Mouse (Mus musculus): Measurements from ENCODE around the gene Map3k5. TPM values are rescaled to one million over a fixed set of nuclear protein-coding genes. Genes with fewer than 3 reads are reported as not detected.

Gene Map3k5
- polyA plus RNA-seq, 1 experiment, result 11.3 TPM

DNA sequence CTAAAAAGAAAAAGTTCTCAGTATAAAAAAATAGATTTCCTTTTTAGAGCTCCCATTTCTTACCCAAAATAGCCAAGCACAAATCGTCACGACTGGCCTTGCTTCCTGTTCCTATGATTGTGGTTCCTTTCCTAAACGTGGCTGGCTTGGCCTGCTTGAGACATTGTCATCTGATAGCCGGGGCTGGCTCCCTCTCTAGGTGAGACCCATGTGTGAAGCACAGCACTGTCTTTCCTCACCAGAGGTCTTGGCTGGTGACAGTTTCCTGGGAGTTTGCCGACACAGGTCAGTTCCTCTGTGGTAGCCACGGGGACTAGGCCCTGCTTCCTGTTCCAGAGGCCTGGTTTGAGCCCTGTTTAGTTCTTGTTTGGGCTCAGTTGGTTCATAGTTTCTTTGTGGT, 6.8 kb downstream of the Map3k5 start:
- Histone ChIP-seq H3K27me3 (replicated peaks; ENCODE audit: control insufficient read depth, insufficient read depth, low read length) (no peaks in the 10 kb centered on the region), H3K27ac (ENCODE audit: insufficient read depth, low read depth, low read length) (peak overlapping the region; percentile 76), H3K4me3 (ENCODE audit: insufficient read depth, low read depth, low read length) (no peak overlapping the region), H3K4me1 (ENCODE audit: control insufficient read depth, insufficient read depth, low read length) (peaks cover 52% of the 10 kb centered on the region), H3K36me3 (ENCODE audit: control insufficient read depth, insufficient read depth, low read length) (no peaks in the 10 kb centered on the region)
- DNase-seq, result peak; percentile 75
- WGBS, result 13% methylated on average over 6 of the region's 6 CpGs
- TF ChIP-seq POLR2A (IDR thresholded peaks at IDR 0.05; ENCODE audit: low read depth, low read length) (no peak), CTCF (conservative IDR thresholded peaks at IDR 0.05; ENCODE audit: insufficient read depth, insufficient read length, low read depth, low read length) (no peak)

DNA sequence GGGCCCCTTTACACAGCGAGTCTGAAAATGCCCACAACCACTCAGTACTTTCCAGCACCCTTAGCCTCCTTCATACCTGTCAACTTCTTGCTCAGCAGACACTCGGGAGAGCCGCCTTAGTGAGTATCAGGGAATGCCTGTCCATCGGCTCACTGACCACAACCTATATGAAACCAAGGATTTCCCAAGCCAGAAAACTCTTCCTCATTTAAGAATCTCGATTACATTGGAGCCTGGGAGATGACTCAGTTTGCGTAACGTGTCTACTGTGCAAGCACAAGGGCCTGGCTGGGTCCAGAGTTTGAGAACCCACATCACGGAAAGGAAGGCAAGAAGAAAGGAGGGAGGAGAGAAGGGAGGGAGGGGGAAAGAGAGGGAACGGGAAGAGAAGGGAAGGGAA, 7.6 kb downstream of the Map3k5 start:
- Histone ChIP-seq H3K4me1 (ENCODE audit: control insufficient read depth, insufficient read depth, low read length) (peaks cover 52% of the 10 kb centered on the region), H3K27ac (ENCODE audit: insufficient read depth, low read depth, low read length) (no peak overlapping the region), H3K36me3 (ENCODE audit: control insufficient read depth, insufficient read depth, low read length) (no peaks in the 10 kb centered on the region), H3K27me3 (replicated peaks; ENCODE audit: control insufficient read depth, insufficient read depth, low read length) (no peaks in the 10 kb centered on the region), H3K4me3 (ENCODE audit: insufficient read depth, low read depth, low read length) (no peak overlapping the region)
- DNase-seq, result no peak
- 70% methylated on average over 9 of the region's 9 CpGs for WGBS
- no peak for TF ChIP-seq CTCF (conservative IDR thresholded peaks at IDR 0.05; ENCODE audit: insufficient read depth, insufficient read length, low read depth, low read length)
- no peak for TF ChIP-seq POLR2A (IDR thresholded peaks at IDR 0.05; ENCODE audit: low read depth, low read length)

DNA sequence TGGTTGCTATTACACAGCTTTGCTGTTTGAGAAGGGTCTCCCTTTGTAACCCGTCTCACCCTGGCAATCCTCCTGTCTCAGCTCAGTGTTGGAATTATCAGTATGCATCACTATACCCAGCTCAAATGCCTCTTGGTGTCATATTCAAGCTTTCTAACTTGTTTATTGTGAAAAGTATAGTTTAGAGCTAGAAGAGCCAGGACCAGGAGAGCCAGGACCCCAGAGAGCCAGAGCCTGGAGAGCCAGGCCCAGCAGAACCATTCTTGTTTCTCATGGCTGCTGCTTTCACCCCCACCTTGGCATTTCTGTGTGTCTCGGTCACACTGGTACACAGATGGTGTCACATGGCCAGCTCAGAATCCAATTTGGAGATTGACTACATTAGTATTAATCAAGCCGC, 8.3 kb downstream of the Map3k5 start:
- Histone ChIP-seq H3K36me3 (ENCODE audit: control insufficient read depth, insufficient read depth, low read length) (no peaks in the 10 kb centered on the region), H3K27ac (ENCODE audit: insufficient read depth, low read depth, low read length) (no peak overlapping the region), H3K27me3 (replicated peaks; ENCODE audit: control insufficient read depth, insufficient read depth, low read length) (no peaks in the 10 kb centered on the region), H3K4me3 (ENCODE audit: insufficient read depth, low read depth, low read length) (no peak overlapping the region), H3K4me1 (ENCODE audit: control insufficient read depth, insufficient read depth, low read length) (peaks cover 46% of the 10 kb centered on the region)
- no peak for DNase-seq
- WGBS, result 92% methylated on average over 3 of the region's 3 CpGs
- TF ChIP-seq POLR2A (IDR thresholded peaks at IDR 0.05; ENCODE audit: low read depth, low read length), result no peak

DNA sequence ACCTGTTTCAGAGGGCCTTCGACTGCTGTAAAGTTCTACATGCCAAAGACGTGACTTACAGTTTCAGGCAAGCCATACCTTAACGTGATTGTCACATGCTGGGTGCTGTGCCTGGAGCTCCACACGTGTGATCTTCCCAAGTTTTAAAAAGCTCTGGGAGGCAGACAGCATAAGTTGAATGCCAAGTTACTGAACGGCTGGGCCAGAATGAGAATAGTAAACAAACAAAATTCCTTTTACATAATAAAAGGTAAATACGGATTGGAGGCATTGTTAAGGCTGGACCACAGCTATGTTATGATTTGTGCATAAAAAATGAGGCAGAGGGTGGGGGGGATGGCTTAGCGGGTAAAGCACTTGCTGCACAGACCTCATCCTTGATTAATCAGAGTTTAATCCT, 11.4 kb downstream of the Map3k5 start:
- 56% methylated on average over 7 of the region's 7 CpGs for WGBS
- no peaks in the 10 kb centered on the region for H3K36me3 ChIP-seq (ENCODE audit: control insufficient read depth, insufficient read depth, low read length)
- H3K4me3 ChIP-seq (ENCODE audit: insufficient read depth, low read depth, low read length), result no peak overlapping the region
- no peak for TF ChIP-seq CTCF (conservative IDR thresholded peaks at IDR 0.05; ENCODE audit: insufficient read depth, insufficient read length, low read depth, low read length)
- no peak for TF ChIP-seq POLR2A (IDR thresholded peaks at IDR 0.05; ENCODE audit: low read depth, low read length)
- DNase-seq, result no peak
- no peaks in the 10 kb centered on the region for H3K27me3 ChIP-seq (replicated peaks; ENCODE audit: control insufficient read depth, insufficient read depth, low read length)
- H3K4me1 ChIP-seq (ENCODE audit: control insufficient read depth, insufficient read depth, low read length), result peaks cover 19% of the 10 kb centered on the region
- peak overlapping the region; percentile 33; the same call in 1 of the 2 replicates for H3K27ac ChIP-seq (ENCODE audit: insufficient read depth, low read depth, low read length)

DNA sequence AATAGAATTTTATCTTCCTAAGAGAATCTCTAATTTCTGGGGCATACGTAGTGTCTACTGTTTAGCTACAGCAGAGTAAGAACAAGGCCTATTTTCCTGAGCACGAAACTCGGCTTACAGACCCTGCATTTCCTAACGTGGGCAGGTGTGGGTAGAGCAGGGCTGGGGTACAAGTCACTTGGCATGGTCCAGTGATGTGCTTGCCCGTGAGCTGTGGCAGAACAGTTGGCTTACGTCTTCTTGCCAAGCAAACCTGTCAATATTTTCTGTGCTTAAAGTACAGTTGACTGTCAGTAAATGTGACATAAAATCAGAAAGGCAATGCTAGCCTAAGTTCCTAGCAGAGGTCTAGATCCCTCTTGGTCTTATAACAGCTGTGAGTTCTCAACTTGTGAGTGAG, 12.4 kb downstream of the Map3k5 start:
- Histone ChIP-seq H3K27me3 (replicated peaks; ENCODE audit: control insufficient read depth, insufficient read depth, low read length) (no peaks in the 10 kb centered on the region), H3K36me3 (ENCODE audit: control insufficient read depth, insufficient read depth, low read length) (no peaks in the 10 kb centered on the region), H3K27ac (ENCODE audit: insufficient read depth, low read depth, low read length) (no peak overlapping the region), H3K4me3 (ENCODE audit: insufficient read depth, low read depth, low read length) (no peak overlapping the region), H3K4me1 (ENCODE audit: control insufficient read depth, insufficient read depth, low read length) (peaks cover 11% of the 10 kb centered on the region)
- WGBS, result 67% methylated on average over 6 of the region's 6 CpGs
- TF ChIP-seq POLR2A (IDR thresholded peaks at IDR 0.05; ENCODE audit: low read depth, low read length), result no peak
- no peak for TF ChIP-seq CTCF (conservative IDR thresholded peaks at IDR 0.05; ENCODE audit: insufficient read depth, insufficient read length, low read depth, low read length)
- DNase-seq, result no peak

DNA sequence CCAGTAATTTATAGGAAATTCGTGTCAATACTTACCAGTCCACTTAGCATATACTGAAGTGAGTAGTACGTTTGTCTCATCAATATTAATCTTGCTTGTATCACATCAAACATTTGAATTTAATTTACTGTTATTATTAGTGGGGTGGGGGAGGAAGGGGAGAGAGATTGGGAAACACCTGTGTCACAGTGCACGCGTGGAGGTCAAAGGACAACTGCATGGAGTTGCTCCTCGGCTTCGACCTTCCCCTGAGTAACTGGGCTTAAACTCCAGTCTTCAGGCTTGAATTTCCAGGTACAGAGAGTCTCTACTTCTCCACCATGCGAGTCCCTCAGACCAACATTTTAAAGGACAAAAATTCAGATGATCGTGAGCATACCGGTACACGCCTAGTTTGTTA, 13.2 kb downstream of the Map3k5 start:
- no peaks in the 10 kb centered on the region for H3K36me3 ChIP-seq (ENCODE audit: control insufficient read depth, insufficient read depth, low read length)
- no peak overlapping the region for H3K4me3 ChIP-seq (ENCODE audit: insufficient read depth, low read depth, low read length)
- TF ChIP-seq CTCF (conservative IDR thresholded peaks at IDR 0.05; ENCODE audit: insufficient read depth, insufficient read length, low read depth, low read length), result no peak
- no peak for TF ChIP-seq POLR2A (IDR thresholded peaks at IDR 0.05; ENCODE audit: low read depth, low read length)
- no peak overlapping the region for H3K27ac ChIP-seq (ENCODE audit: insufficient read depth, low read depth, low read length)
- DNase-seq, result no peak
- H3K4me1 ChIP-seq (ENCODE audit: control insufficient read depth, insufficient read depth, low read length), result peaks cover 11% of the 10 kb centered on the region
- no peaks in the 10 kb centered on the region for H3K27me3 ChIP-seq (replicated peaks; ENCODE audit: control insufficient read depth, insufficient read depth, low read length)
- 86% methylated on average over 10 of the region's 10 CpGs for WGBS

DNA sequence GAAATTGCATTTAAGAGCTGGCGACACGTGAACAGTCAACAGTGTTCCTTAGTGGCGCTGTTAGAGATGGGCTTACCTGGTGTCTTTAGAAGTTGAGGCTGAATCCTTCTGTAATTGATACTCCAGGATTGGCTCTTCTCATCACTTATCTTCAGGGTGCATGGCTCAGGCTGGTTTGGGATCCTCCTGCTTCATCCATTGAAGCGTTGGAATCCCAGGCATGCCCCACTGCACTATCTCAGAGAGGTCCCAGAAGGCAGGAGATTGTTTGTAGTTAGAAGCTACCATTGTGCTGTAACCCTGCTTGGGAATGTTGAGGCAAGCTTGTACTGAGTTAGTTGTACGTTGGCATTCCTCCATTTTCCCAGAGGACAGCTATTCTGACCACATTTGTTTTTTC, 13.6 kb downstream of the Map3k5 start:
- 94% methylated on average over 5 of the region's 5 CpGs for WGBS
- H3K27ac ChIP-seq (ENCODE audit: insufficient read depth, low read depth, low read length), result no peak overlapping the region
- TF ChIP-seq POLR2A (IDR thresholded peaks at IDR 0.05; ENCODE audit: low read depth, low read length) (no peak), CTCF (conservative IDR thresholded peaks at IDR 0.05; ENCODE audit: insufficient read depth, insufficient read length, low read depth, low read length) (no peak)
- H3K4me1 ChIP-seq (ENCODE audit: control insufficient read depth, insufficient read depth, low read length), result peaks cover 11% of the 10 kb centered on the region
- no peaks in the 10 kb centered on the region for H3K27me3 ChIP-seq (replicated peaks; ENCODE audit: control insufficient read depth, insufficient read depth, low read length)
- H3K4me3 ChIP-seq (ENCODE audit: insufficient read depth, low read depth, low read length), result no peak overlapping the region
- DNase-seq, result no peak
- H3K36me3 ChIP-seq (ENCODE audit: control insufficient read depth, insufficient read depth, low read length), result no peaks in the 10 kb centered on the region

DNA sequence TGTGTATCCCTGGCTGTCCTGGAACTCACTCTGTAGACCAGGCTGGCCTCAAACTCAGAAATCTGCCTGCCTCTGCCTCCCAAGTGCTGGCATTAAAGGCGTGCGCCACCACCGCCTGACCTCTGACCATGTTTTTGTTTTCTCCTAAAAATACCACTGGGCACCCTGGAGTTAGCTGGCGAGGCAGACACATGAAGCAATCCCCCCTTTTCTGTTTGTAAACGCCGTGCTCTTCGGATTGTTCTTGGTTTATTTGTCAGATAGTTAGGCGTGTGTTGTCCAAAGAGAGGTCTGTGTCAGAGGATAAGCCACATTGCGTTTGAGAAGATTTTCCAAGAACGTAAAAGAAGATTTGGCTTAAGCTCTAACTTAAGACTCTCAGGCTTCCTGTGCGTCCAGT, 14.1 kb downstream of the Map3k5 start:
- DNase-seq, result no peak
- Histone ChIP-seq H3K27ac (ENCODE audit: insufficient read depth, low read depth, low read length) (no peak overlapping the region), H3K27me3 (replicated peaks; ENCODE audit: control insufficient read depth, insufficient read depth, low read length) (no peaks in the 10 kb centered on the region), H3K4me1 (ENCODE audit: control insufficient read depth, insufficient read depth, low read length) (peaks cover 14% of the 10 kb centered on the region), H3K4me3 (ENCODE audit: insufficient read depth, low read depth, low read length) (no peak overlapping the region), H3K36me3 (ENCODE audit: control insufficient read depth, insufficient read depth, low read length) (no peaks in the 10 kb centered on the region)
- TF ChIP-seq POLR2A (IDR thresholded peaks at IDR 0.05; ENCODE audit: low read depth, low read length), result no peak
- TF ChIP-seq CTCF (conservative IDR thresholded peaks at IDR 0.05; ENCODE audit: insufficient read depth, insufficient read length, low read depth, low read length), result no peak
- WGBS, result 97% methylated on average over 11 of the region's 11 CpGs
